Mouse (Mus musculus): Measurements from ENCODE around the gene Prpsap1. TPM values are rescaled to one million over a fixed set of nuclear protein-coding genes. Genes with fewer than 3 reads are reported as not detected.
"Not testable (repeated sequence)": the region's sequence is repeated elsewhere in the genome, so short reads cannot be mapped to it uniquely, and the experiment has no call there.

The Prpsap1 gene
- total RNA-seq, 2 experiments from 2014 or later = 95.7 to 103 TPM

GRCm38 (mm10) chr11:116431428-116432077, 62.4 kb downstream of the Prpsap1 start:
- DNase-seq (ENCODE audit: low spot score in 2 of 2) = no peak

- no peak for DNase-seq (ENCODE audit: low spot score in 2 of 2)
Measured at GRCm38 (mm10) chr11:116430723-116431427, 63.1 kb downstream of the Prpsap1 start.

- no peak for DNase-seq (ENCODE audit: low spot score in 2 of 2)
Measured at GRCm38 (mm10) chr11:116429862-116430613, 64.0 kb downstream of the Prpsap1 start.

GRCm38 (mm10) chr11:116428872-116429859, 64.8 kb downstream of the Prpsap1 start:
- DNase-seq (ENCODE audit: low spot score in 2 of 2) = no peak

- no peak for DNase-seq (ENCODE audit: low spot score in 2 of 2)
Measured at GRCm38 (mm10) chr11:116426852-116427575, 67.0 kb downstream of the Prpsap1 start.

- not testable (repeated sequence) for DNase-seq (ENCODE audit: low spot score in 2 of 2)
Measured at GRCm38 (mm10) chr11:116426328-116426727, 67.7 kb downstream of the Prpsap1 start.

GRCm38 (mm10) chr11:116424621-116425407, 69.2 kb downstream of the Prpsap1 start:
- no peak for DNase-seq (ENCODE audit: low spot score in 2 of 2)

- DNase-seq (ENCODE audit: low spot score in 2 of 2) = no peak
Measured at GRCm38 (mm10) chr11:116423782-116424620, 70.0 kb downstream of the Prpsap1 start.

GRCm38 (mm10) chr11:116423214-116423613, 70.8 kb downstream of the Prpsap1 start:
- DNase-seq (ENCODE audit: low spot score in 2 of 2) = no peak

GRCm38 (mm10) chr11:116422562-116422961, 71.4 kb downstream of the Prpsap1 start:
- DNase-seq (ENCODE audit: low spot score in 2 of 2) = no peak

- DNase-seq (ENCODE audit: low spot score in 2 of 2) = no peak
Measured at GRCm38 (mm10) chr11:116421102-116421501, 72.9 kb downstream of the Prpsap1 start.

Other genes starting within 250 kb of the Prpsap1 start
- 10 to 100 TPM; 79.7 to 81.2 TPM for gene Srp68, start 220.0 kb downstream of the Prpsap1 start, total RNA-seq (2021)
- under 1 TPM; 0.20 to 0.28 TPM for gene Galr2, start 213.3 kb downstream of the Prpsap1 start, total RNA-seq (2021)
- 10 to 100 TPM; 80.2 to 88.5 TPM for gene Exoc7, start 187.0 kb downstream of the Prpsap1 start, total RNA-seq (2021)
- under 1 TPM; 0.37 to 0.90 TPM for gene Foxj1, start 158.8 kb downstream of the Prpsap1 start, total RNA-seq (2021)
- gene Rnf157, start 81.2 kb downstream of the Prpsap1 start, total RNA-seq (2021) = 10 to 100 TPM; 20.0 to 22.0 TPM
- gene Ubald2, start 60.1 kb downstream of the Prpsap1 start, total RNA-seq (2021) = 10 to 100 TPM; 62.1 to 63.9 TPM
- under 1 TPM in 1 of 2 experiments, not detected in 1; 0.14 TPM for gene Qrich2, start 28.0 kb downstream of the Prpsap1 start, total RNA-seq (2021)
- 1 to 10 TPM; 5.3 to 6.0 TPM for gene Sphk1, start 36.7 kb upstream of the Prpsap1 start, total RNA-seq (2021)
- gene Ube2o, start 87.2 kb upstream of the Prpsap1 start, total RNA-seq (2021) = 10 to 100 TPM; 32.6 to 39.0 TPM
- not detected for gene Aanat, start 92.2 kb upstream of the Prpsap1 start, total RNA-seq (2021)
- gene Rhbdf2, start 132.8 kb upstream of the Prpsap1 start, total RNA-seq (2021) = 10 to 100 TPM; 18.0 TPM
- 1 to 10 TPM; 5.2 to 5.5 TPM for gene Prcd, start 159.3 kb upstream of the Prpsap1 start, total RNA-seq (2021)
- 10 to 100 TPM; 39.7 to 43.6 TPM for gene Cygb, start 160.1 kb upstream of the Prpsap1 start, total RNA-seq (2021)

Measured in adrenal gland, postnatal 4 days (tissue).